Mouse (Mus musculus): ENCODE data around the gene Zfp523.

Zfp523 gene

DNA sequence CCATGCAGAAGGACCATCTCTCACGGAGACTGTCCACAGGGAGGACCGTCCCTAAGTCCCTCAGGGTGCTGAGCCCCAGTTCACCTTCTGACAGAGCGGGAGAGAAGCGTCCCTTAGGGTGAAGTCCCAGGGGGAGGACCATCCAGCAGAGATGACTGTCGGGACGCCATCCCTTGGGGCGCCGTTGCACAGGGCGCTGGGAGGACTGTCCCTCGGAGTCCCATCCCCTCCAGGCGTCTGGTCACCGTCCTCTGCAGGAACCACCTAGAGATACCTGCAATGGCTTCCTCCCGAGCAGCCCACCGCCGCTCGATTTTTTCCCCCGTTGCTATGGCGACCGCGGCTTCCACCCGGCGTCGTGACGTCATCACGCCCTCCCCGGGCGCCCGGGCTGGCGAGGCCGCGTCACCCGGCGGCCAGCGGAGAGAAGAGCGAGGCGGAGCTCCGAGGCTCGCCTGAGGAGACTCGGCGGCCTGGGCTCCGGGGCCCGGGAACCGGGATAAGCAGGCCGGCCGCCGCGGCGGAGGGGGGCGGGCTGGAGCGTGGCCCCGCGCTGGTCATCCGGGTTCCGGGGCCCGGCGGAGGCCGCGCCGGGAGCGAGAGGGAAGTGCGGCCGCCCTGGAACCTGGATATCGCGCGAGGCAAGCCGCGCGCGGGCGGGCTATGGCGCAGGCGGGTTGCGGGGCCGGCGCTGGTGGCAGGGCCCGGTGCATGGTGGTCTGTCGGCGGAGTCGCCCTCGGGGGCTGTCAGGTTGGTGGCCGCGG lies at the start of gene Zfp523:
TSS of gene Zfp523 (plus strand) at position 355 of the 765 bp plus-strand sequence.
- DNase-seq (ENCODE audit: extremely low spot score), result peak; percentile 95

DNA sequence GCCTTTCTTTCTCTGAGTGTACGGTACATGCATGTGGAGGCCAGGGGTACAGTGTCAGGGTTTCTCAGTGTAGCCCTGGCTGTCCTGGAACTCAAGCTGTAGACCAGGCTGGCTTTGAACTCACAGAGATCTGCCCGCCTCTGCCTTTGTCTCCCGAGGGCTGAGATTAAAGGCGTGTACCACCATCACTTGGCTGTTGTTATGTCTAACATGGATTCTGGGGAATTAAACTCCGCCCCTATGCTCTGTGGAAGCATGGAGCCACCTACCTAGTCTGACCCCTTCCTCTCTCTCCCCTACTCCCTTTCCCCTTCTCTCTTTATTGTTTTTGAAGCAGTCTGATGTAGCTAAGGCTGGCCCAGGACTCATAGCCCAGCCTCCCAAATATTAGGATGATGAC lies 47.1 kb upstream of the Zfp523 start:
- no peak for DNase-seq (ENCODE audit: extremely low spot score)

DNA sequence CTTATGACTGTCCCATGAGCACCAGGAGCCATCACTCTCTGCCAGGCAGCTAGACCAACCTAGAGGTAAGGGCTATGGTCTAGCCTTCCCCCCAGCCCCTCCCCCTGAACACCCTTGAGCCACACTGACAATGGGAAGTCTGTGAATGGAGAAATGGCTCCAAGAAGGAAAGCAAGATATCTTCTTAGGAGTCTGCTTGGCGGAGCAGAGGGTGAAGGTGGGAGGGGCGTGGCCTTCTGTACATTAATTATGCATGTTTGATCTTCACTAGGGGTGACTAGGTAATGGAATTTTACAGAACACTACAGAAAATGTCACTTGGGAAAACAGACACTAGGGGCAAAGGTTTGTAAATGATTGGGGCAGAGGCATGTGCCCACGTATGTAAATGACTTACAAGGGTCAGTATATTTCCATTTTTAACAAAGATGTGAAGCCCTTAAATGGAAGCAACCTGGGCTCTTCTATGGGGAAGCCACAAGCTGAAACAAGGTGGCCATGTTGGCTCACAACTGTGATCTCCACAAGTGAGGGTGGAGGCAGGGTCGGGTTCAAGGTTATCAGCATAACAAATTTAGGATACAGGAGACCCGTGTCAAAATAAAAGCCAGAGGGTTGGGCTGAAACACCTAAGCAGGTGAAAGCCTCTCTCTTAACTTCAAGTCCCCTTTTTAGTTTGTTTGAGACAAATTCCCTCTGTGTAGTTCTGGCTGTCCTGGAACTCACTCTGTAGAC lies 46.4 kb upstream of the Zfp523 start:
- DNase-seq (ENCODE audit: extremely low spot score), result no peak

DNA sequence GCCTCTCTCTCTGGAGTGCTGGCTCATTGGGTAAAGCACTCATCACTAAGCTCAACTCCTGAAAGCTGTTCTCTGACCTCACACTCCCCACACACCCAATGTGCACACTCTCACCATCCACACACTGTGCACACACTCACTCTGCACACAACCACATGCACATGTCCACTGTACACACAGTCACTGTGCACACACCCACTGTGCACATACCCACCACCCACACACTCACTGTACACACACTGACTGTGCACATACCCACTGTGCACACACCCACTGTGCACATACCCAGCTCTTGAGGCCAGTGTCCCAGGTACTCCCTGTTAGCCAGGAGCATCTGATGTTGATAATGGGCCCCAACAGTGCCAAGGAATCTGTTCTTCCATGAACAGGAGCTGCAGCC lies 45.8 kb upstream of the Zfp523 start:
- no peak for DNase-seq (ENCODE audit: extremely low spot score)

DNA sequence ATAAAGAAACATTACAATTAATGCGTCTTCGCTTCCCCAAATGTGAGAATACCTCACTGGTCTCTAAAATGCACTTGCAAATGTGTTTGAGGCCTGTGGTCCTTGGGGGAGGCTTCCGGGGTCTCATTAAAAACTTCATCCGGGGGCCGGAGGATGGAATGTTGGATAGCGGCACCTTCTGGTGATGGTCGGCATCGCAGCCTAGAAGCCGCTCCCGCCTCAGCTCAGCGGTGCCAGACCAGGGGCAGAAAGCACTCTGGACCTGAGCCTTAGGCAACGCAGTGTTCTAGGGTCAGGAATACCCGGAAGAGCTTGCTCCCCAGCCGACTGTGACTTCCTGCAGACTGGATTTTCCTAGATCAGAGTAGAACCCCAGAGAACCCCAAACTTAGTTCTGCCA lies 43.7 kb upstream of the Zfp523 start:
- DNase-seq (ENCODE audit: extremely low spot score), result peak; percentile 82

DNA sequence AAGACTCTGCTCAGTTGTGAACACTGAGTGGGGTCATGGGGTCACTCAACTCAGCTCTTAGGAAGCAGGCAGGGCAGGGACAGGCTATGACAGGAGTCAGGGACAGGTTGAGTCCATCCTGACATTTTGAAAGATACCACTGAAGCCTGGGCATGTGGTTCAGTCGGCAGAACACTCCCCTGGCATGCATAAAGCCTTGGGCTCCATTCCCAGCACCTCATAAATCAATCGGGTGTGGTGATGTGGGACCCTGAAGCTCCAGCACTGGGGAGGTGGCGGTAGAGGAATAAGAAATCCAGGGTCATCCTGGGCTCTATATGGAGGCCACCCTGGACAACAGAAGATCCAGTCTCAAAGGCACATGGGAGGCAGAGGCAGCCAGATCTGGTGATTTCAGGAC lies 41.4 kb upstream of the Zfp523 start:
- no peak for DNase-seq (ENCODE audit: extremely low spot score)

DNA sequence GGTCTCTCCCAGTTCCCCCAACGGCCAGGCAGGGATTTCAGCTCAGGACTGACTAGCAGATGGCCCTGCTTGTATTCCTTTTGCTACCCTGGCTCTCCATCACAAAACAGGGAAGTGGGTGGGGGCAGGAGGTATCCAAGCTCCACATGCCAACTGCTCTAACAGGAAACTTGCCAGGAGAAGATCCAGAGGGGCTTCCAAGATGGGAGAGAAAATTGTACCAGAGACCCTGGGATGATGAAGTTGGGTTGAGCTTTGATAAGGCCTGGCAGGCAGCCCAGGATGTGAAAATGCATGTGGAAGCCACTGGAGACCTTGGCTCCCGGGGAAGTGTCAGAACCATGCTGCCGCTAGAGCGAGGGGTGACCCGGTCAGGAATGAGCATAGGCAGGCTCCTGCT lies 40.7 kb upstream of the Zfp523 start:
- DNase-seq (ENCODE audit: extremely low spot score), result no peak

DNA sequence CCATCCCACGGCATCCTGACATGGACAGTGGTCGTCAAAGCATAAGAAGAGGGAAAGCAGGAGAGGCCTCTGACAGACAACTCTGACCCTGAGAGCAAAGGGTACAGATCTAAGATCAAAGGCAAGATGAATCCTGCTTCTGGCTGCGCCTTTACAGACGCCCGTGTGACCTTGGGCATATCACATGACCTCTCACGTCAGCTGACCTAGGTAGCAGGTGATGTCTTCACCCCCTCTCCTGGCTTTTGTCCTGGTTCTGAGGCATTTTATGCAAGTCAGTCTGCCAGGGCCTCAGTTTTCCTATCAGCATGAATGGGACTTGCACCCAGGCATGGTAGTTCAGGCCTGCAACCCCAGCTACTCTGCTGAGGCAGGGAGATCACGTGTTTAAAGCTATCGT lies 38.9 kb upstream of the Zfp523 start:
- no peak for DNase-seq (ENCODE audit: extremely low spot score)

DNA sequence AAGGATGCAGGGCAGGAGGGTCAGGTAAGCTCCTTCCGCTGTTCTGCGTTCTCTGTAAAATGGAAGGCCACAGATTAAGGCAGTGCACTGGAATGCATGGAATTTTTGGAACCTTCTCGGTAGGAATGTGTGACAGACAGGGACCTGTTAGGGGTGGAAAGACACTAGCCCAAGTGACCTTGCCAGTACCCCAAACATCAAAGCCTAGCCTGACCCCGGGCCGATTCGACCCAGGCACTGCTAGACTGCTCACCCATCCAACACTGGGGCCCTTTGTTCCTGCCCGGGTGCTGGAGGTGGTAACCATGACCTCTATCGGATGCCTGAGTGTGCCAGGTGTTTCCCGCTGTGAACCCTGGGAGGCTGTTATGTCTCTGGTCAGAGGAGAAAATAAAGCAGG lies 38.2 kb upstream of the Zfp523 start:
- no peak for DNase-seq (ENCODE audit: extremely low spot score)

DNA sequence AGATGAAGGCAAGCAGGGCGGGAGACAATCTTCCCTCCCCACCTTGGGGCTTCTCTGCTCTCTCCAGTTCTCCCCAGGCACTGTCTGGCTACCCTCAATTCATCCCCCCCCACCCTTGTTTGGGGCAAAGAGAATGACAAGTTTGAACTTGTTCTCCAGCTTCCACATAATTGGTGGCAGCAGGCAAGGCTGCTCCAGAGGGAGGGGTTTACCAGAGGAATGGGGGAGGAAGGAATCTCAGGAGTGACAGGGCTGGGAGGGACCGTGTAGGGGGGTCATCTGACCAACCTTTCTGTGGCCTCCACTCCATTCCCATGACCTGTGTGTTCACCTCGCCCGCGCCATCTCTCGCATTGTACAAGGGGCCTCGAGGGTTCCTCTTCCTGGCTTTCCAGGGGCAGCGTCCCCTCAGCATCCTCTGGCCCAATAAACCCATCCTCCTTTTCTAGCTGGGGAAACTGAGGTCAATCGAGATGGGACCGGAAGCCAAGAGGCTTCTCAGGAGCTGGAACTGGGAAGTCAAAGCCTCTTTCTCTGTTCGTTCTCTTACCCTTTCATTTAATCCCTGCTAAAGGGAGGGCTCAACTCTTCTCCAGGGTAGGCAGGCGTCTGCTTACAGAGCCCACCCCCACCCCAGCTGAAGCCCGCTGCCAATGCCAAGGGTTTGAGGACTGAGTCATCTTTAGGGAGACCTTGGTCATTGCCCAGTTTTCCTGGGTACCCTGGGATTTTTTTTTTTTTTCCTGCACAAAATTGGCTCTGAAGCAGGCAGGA lies 36.3 kb upstream of the Zfp523 start:
- peak; percentile 48 for DNase-seq (ENCODE audit: extremely low spot score)

DNA sequence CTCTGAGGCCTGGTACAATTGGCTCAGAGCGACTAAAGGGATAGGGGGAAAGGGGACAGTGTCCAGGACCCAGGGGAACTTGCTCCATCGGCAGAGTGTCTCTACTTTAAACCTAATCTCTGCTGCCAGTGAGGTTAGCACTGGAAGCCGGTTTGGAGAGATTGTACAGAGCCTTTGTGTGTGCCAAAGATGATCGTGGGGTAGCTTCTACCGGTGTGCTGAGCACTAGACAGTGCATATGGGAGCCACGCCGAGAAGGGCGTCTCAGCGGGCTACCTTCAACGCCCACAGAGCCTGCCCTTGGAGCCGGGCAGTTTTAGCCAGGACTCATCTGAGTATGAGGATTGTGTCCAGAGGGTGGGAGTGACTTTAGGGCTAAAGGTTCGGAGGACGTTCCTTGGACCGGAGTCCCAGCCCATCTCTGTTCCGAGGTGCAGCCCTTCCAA lies 35.7 kb upstream of the Zfp523 start:
- DNase-seq (ENCODE audit: extremely low spot score), result no peak

DNA sequence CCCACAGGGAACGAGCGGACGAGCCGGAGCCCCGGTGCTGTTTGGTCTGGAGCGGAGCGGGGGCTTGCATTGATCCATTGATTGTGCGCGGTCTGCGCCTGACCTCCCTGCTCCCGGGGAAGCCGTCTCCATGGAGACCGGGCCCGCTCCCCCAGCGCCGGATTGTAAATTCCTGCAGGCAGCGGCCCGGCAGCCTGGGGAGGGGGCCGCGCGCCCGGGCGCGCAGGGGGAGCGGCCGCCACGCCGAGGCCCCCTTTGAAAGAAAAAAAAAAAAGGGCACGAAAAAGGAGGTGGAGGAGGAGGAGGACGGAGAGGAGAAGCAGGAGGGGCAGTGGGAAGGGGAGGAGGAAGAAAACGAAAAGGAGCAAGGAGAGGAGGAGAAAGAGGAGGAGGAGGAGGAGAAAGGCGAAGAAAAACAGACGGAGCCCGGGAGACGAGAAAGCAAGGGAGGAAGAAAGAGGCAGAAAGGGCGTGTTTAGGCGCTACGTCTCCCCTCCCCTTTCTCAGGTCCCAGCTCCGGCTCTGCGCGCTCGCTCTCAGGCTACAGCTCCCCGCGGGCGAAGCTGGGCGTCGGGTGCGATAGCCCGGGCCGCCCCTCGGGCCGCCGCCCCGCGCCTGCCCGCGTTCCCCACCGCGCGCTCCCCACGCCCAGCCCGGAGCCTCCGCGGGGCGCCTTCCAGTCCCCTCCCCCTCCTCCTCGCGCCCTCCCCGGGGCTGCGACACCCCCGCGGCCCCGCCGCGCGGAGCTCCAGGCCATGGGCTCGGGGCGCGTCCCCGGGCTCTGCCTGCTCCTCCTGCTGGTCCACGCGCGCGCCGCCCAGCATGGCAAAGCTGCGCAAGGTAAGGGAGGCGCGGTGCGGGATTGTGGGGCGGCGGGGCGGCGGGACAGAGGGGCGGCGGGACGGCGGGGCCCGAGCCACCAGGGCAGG lies 34.9 kb upstream of the Zfp523 start, which contains the start of gene Scube3:
TSS of gene Scube3 (plus strand) at position 371 of the 929 bp plus-strand sequence.
- peak; percentile 85 for DNase-seq (ENCODE audit: extremely low spot score)

DNA sequence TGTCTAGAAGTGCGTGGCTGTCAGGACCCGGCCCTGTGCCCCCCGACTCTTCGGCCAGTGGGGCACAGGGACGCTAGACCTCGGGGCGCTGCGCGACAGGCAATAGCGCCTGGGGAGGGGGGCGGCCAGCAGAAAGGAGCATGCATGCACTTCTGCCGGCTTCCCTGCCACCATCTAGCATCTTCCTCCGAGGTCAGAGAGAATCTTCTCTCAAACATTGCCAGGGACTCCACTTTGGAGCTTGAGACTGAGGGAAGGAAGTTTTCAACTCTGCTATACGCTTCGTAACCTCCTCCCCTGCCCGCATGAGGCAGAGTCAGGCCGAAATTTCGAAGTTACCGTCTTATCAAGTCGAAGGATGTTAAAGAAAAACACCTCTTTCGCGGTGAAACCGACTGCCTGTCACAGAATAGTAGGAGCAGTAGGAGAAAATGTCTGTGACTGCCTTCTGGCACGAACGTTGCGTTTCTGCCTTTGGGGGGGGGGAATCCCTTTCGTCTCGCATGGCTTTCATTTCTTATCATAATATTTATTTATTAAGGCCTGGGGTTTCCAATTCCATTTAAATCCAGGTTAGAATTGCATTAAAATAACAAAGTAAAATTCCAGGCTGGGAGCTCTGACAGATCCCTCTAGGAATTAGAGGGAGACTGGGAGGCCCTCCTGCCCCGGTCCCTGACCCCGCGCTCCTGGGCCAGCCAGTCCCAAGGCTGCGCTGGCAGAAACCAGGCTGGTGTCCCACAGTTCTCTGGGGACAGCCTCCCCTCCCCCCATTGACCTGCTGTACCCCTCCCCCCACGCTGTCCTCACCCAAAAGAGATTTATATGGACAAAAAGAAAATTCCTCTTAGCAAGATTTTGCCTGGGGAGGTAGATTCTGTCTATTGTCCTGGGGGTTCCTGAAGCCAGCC lies 34.0 kb upstream of the Zfp523 start:
- peak; percentile 56 for DNase-seq (ENCODE audit: extremely low spot score)

DNA sequence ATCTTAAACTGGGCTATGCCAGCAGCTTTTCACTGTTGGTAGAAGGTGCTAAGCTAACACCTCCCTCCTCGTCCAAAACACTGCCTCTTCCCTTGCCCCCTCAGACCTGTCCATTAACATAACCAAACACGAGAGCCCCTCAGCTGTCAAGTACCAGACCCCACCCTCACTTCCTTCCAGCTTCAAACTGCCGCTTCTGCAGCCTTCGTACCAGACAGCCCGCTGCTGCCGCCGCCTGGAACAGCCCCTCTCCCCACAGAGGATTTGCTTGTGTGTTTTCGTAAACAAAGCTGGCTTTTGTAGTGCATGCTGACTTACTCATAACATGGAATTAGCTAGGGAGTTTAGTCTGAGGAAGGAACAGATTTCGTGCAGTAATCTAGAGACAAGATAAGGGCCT lies 33.2 kb upstream of the Zfp523 start:
- no peak for DNase-seq (ENCODE audit: extremely low spot score)

DNA sequence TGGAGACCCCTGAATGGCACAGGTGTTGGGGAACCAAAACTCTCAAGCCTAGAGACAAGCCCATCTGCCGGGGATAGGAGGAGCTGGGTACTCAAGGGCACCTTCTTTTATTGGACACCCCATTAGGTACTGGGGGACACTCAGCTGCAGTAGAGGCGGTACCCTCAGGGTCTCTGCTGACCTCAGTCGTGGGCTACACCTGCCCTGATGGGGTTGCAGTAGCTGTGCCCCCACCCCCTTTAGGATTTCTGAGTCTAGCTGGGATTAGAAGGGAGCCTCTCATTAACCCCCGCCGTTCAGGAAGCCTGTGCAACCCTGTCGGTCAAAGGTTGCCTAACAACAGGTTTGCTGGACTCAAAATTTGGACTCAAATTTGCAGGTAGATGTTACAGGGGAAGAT lies 32.7 kb upstream of the Zfp523 start:
- no peak for DNase-seq (ENCODE audit: extremely low spot score)

DNA sequence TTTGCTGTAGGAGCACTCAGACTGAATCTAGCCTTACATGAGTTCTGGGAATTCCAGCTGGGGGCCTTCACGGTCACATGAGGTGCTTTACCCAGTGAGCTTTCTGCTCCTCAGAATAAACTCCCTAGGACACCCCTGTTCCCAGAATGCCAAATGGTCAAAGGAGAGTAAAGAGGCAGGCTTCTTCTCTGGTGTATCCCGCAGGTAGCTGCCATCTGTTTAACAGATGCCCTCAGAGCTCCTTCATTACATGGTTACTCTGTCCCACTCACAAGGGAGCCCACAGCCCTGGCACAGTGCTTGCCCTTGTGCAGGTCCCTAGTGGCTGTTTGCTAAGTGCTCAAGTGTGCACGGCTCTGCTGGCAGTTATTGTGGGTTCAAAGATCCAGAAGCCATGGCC lies 28.6 kb upstream of the Zfp523 start:
- no peak for DNase-seq (ENCODE audit: extremely low spot score)

DNA sequence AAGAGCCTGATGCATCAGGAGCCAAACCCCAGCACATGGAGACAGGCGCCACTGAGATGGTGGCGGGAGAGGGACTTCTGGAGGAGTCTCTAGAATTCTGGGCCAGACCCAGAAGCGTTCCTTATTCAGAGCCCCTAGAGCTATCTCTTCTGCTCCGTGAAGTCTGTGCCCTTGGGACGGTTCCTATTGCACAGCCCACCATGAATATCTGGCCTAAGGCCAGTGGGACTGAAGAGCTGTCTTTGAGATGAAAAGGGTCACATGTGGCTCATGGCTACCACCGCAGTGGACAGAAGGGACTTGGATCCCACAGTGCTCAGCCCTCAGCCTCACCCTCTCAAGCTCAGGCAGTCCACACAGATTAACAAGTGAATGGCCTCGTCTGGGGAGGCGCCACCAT lies 27.2 kb upstream of the Zfp523 start:
- DNase-seq (ENCODE audit: extremely low spot score), result no peak

DNA sequence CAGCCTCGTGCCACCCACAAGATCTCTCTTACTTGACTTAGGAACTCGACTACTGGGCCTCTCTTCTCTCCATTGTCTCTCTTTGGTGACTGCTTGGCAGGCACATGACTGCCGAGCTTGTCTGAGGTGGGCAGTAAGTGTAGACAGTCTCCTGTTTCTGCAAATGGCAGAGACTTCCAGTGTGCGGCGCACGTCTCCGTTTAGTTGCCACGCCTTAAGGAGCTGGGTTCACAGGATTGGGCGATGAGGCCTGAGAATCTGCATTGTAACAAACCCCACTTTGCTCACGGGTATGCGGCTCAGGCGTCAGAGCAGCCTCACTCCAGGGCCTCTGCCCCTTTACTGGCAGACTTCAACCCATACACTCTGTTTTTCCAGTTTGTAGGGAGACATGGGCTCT lies 26.5 kb upstream of the Zfp523 start:
- DNase-seq (ENCODE audit: extremely low spot score), result no peak

DNA sequence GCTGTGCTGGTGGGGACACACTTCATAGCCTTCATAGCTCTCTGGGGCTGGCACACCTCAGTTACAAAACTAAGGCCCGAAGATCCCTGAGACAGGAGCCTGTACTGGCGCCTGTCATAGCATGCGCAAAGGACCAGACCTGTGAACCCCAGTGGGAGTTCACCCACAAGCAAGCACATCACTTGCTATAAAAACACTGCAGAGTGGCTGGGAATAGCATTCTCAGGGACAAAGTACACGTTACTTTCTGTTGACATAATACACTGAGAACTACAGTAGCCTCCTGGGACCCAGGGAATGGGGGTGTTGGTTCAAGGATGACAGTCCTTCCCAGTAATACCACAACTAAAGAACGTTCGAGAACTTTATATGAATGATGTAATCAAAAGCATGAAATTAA lies 23.8 kb upstream of the Zfp523 start:
- no peak for DNase-seq (ENCODE audit: extremely low spot score)

DNA sequence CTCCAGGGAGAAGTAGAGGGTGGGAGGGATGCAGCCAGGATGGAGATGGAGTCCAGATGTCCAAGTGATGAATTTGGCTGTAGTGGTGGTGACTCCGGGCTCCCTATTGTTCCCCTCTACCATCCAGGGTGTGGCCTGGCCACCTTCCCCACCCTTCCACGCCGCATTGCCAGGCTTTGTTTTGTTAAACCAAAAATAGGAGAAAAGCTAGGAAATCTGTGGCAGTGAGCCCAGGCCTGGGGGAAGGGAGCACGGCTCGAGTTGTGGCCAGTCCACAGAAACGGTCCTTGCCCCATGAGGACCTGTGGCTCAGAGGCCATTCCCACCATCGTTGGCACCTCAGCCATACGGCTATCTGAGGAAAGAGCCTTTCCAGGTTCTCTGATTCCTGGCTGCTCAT lies 22.0 kb upstream of the Zfp523 start:
- no peak for DNase-seq (ENCODE audit: extremely low spot score)
